Mouse (Mus musculus) lung, embryonic 14.5 days (tissue): ENCODE data around the gene Aff3. TPM values are rescaled to one million over a fixed set of nuclear protein-coding genes. Genes with fewer than 3 reads are reported as not detected.

Source experiments
- ATAC-seq: fragments of 200-750 bp; cut with Nextera tagmentation; 2 replicates; pipeline ENCODE4 v1.8.0; 2017; ENCODE audit warnings: mild to moderate bottlenecking, moderate TSS enrichment, moderate library complexity; ENCODE audit not compliant: insufficient read depth
- DNase-seq: peaks from one replicate; pipeline ENCODE4 v3.0.0-alpha.2; 2015
- H3K27ac ChIP-seq: fragments of 300-500 bp; sonication (generic); 2 replicates; pipeline ENCODE4 v1.5.1; 2014; ENCODE audit warnings: low read depth, mild to moderate bottlenecking, moderate library complexity
- H3K27me3 ChIP-seq: fragments of 300-500 bp; sonication (generic); 2 replicates; pipeline ENCODE4 v1.6.1; 2014; ENCODE audit warnings: low read length, control low read depth; ENCODE audit not compliant: insufficient read depth
- H3K36me3 ChIP-seq: fragments of 300-500 bp; sonication (generic); 2 replicates; pipeline ENCODE4 v1.6.1; 2014; ENCODE audit warnings: control low read depth; ENCODE audit not compliant: insufficient read depth
- H3K4me1 ChIP-seq: fragments of 300-500 bp; sonication (generic); 2 replicates; pipeline ENCODE4 v1.6.1; 2014; ENCODE audit warnings: antibody characterized with exemption, control low read depth; ENCODE audit not compliant: insufficient read depth
- H3K4me2 ChIP-seq: fragments of 300-500 bp; sonication (generic); 2 replicates; pipeline ENCODE4 v1.6.1; 2014; ENCODE audit warnings: mild to moderate bottlenecking
- H3K4me3 ChIP-seq: fragments of 300-500 bp; sonication (generic); 2 replicates; pipeline ENCODE4 v1.5.1; 2014; ENCODE audit warnings: low read depth, low read length
- H3K9ac ChIP-seq: fragments of 300-500 bp; sonication (generic); 2 replicates; pipeline ENCODE4 v1.6.1; 2014
- H3K9me3 ChIP-seq: fragments of 300-500 bp; sonication (generic); 2 replicates; pipeline ENCODE4 v1.6.1; 2016; ENCODE audit warnings: low read depth, low read length, control low read depth
- CTCF ChIP-seq: IDR thresholded peaks from 2 replicates; pipeline ENCODE4 v1.5.1; 2016; ENCODE audit warnings: antibody characterized with exemption, low read depth
- WGBS: fragments of 180-500 bp; shearing (Covaris S2); extraction: QIAGEN DNeasy Blood & Tissue Kit; methylation state at CpG from one replicate; pipeline ENCODE4 v1.1.7; 2014; 5-methylcytosine and 5-hydroxymethylcytosine counted together
- polyA plus RNA-seq: library from polyadenylated mRNA; unstranded; fragments of >200 nt; fragmentation: Nextera tagmentation; extraction: Ambion mirVana; gene quantifications from 2 replicates; pipeline ENCODE4 v1.2.1, GENCODE M21; 2014

Aff3 gene
- polyA plus RNA-seq, 1 experiment from 2014 or later = 15.2 TPM

DNA sequence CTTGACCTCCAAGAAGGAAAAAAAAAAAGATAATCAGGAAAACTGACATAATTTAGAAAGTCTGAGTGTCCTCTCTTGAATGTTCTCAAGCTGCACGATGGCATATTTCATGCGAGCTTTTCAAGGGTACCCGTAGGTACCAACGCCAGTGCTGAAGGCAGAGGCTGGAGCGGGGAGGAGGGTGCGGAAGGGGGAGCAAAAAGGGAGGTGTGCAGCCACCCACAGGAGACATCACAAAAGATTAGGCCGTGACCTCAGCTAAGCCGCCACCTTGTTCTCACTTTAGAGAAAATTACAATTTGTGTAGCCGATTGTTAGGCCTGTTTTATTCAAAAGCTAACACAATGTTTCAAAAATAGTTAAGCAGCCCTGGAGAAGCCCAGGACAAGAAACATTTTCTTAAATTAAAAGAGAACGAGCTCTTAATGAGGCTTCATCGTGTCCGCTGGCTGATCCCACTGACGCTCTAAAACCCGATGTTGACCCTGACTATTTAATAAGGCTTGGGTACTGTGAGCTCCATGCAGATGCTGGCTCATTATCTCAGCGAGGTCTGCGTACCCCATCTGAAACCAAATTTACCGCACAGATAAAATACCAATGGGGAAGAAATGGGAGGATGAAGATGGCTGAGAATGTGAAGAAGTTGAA is 274.4 kb downstream of the Aff3 start:
- WGBS = 85% methylated on average over 17 of the region's 17 CpGs
- Histone ChIP-seq H3K4me1 (peaks cover 12% of the 10 kb centered on the region), H3K27ac (no peak overlapping the region), H3K9me3 (no peaks in the 10 kb centered on the region), H3K27me3 (no peaks in the 10 kb centered on the region), H3K4me3 (no peak overlapping the region), H3K9ac (no peak overlapping the region), H3K4me2 (no peak overlapping the region), H3K36me3 (no peaks in the 10 kb centered on the region)
- DNase-seq (no peak), ATAC-seq (no peak)
- no peak for TF ChIP-seq CTCF

DNA sequence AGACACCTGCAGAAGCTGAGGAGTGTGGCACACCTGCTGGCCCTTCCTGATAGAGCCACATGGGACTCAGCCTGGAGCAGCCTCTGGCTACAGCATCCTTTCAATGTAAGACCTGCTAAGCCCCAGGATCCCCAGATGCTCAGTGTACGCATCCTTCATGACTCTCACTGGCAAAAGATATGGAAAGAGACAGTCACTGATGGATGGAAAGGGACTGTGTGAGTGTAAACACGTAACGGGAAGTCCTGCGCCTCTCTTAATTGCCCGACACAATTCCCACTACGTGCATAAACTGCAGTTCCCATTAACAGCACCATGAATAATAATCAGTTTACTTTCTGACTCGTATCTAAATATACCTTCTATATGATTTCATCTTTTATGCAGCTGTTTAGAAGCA is 275.2 kb downstream of the Aff3 start:
- H3K36me3 ChIP-seq = no peaks in the 10 kb centered on the region
- TF ChIP-seq CTCF = no peak
- peaks cover 4% of the 10 kb centered on the region; the same call in 1 of the 2 replicates for H3K4me1 ChIP-seq
- no peak for DNase-seq
- ATAC-seq = no peak
- WGBS = 67% methylated on average over 7 of the region's 7 CpGs
- no peak overlapping the region for H3K27ac ChIP-seq
- H3K9me3 ChIP-seq = no peaks in the 10 kb centered on the region
- H3K4me3 ChIP-seq = no peak overlapping the region
- H3K27me3 ChIP-seq = no peaks in the 10 kb centered on the region
- H3K9ac ChIP-seq = no peak overlapping the region
- no peak overlapping the region for H3K4me2 ChIP-seq

DNA sequence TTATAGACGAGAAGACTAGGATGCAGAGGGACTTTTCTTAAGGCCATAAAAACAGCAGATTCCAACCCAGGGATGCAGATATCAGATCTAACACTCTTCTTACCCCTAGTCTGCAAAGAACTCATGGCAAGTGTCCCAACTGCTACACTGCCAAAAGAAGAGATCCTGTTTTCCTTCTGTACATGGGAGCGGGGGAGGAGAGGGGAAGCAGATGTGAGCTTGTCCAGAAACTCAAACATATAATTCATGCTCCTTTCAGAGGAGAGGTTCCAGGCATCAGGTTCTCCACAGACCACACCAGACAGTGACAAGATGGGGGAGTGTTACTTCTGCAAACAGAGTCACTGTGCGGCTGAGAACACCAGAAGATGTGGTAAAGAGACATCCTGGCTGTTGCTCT is 276.3 kb downstream of the Aff3 start:
- Histone ChIP-seq H3K4me1 (no peaks in the 10 kb centered on the region), H3K9ac (no peak overlapping the region), H3K27me3 (no peaks in the 10 kb centered on the region), H3K4me2 (no peak overlapping the region), H3K36me3 (no peaks in the 10 kb centered on the region), H3K9me3 (no peaks in the 10 kb centered on the region), H3K4me3 (no peak overlapping the region), H3K27ac (no peak overlapping the region)
- DNase-seq = peak; percentile 54
- no peak for TF ChIP-seq CTCF
- 64% methylated on average over 3 of the region's 3 CpGs for WGBS
- no peak for ATAC-seq

DNA sequence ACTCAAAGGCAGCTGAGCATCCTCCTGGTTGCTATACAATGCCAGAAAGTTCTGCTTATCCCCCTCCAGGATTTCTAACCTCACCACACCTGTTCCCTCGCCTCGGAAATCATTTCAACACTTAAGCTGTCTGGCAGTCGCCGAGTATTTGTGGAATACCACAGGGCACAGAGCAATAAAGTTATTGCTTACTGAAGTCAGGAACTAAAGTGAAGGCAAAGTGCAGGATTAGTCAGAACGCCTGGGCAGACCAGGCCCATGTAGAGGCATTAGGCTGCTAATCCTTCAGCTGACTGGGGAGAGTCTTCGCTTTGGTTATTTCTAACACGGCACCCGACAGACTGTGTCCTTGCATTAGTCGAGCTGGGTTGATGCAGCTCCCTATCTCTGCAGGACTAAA is 277.3 kb downstream of the Aff3 start:
- H3K4me1 ChIP-seq = no peaks in the 10 kb centered on the region
- DNase-seq (no peak), ATAC-seq (no peak)
- WGBS = 61% methylated on average over 9 of the region's 9 CpGs
- H3K9me3 ChIP-seq = no peaks in the 10 kb centered on the region
- H3K4me3 ChIP-seq = no peak overlapping the region
- no peak for TF ChIP-seq CTCF
- H3K9ac ChIP-seq = no peak overlapping the region
- no peaks in the 10 kb centered on the region for H3K27me3 ChIP-seq
- no peak overlapping the region for H3K27ac ChIP-seq
- no peaks in the 10 kb centered on the region for H3K36me3 ChIP-seq
- no peak overlapping the region for H3K4me2 ChIP-seq

DNA sequence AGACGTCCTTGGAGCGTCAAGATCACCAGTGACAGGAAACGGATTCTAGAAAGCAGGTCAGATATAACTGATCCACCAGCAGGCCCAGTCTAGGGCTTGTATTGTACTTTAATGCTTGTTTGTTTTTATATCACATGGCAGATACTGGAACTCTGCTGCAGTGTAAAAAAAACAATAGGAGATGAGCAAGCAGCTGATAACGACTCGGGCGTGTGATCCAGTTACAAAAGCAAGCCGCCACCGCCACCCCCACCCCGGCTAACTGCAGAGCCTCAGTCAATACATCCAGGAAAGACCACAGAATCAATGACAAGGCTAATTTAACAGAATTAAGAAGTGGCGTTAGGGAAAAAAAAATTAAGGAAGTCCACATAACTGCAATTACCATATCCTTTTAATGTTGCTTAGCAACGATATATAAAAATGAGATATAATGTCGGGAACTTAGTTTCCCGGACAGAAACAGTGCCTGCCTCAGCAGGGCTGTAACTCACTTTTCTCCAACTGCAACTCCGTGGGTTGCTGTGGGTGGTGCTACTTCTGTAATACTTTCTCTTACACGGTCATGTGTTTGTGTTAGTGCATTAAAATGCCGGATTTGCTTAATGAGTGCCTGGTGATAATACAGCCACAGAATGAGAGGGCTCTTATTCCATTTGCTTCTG is 280.2 kb downstream of the Aff3 start:
- WGBS = 29% methylated on average over 16 of the region's 16 CpGs
- DNase-seq (no peak), ATAC-seq (no peak)
- Histone ChIP-seq H3K27me3 (no peaks in the 10 kb centered on the region), H3K4me3 (no peak overlapping the region), H3K4me1 (no peaks in the 10 kb centered on the region), H3K9me3 (no peaks in the 10 kb centered on the region), H3K4me2 (no peak overlapping the region), H3K27ac (no peak overlapping the region), H3K9ac (no peak overlapping the region), H3K36me3 (no peaks in the 10 kb centered on the region)
- TF ChIP-seq CTCF = no peak

DNA sequence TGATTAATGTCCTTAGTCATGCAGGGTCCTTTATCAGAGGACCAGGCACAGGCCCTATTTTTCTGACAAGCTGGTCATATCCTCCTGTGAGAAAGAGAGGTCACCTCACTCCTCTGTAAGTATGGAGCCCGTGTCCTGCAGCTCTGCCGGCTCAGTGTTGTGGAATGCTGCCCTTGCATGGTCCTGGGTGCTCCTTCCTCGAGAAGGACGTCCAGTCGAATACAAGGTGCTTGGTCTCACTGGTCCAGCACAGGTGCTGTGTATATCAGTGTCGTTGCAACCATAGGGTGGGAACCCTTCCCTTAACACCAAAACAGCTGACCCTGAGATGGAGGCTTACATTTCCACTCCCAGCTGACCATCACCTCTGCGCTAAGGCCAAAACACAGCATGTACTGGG is 280.7 kb downstream of the Aff3 start:
- H3K4me1 ChIP-seq = no peaks in the 10 kb centered on the region

DNA sequence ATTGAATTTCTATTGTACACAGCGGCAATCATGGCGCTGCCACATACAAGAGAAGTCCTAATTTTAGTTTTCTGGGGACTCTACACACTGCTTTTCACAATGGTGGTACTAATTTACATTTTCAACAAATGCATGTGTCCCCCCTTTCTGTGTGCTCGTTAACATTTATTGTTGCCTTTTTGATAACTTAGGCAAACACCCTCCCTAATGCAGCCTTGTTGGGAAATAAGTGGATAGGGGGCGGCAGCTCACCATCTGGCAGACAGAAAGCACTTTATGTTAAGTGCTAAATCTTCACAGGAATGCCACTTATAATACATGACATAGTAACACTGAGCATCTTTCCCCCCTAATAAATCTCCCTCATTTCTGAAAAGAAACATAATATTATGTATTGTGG is 282.1 kb downstream of the Aff3 start:
- Histone ChIP-seq H3K9me3 (no peaks in the 10 kb centered on the region), H3K36me3 (no peaks in the 10 kb centered on the region), H3K9ac (no peak overlapping the region), H3K4me2 (no peak overlapping the region), H3K27ac (no peak overlapping the region), H3K4me1 (no peaks in the 10 kb centered on the region), H3K27me3 (no peaks in the 10 kb centered on the region), H3K4me3 (no peak overlapping the region)
- ATAC-seq (no peak), DNase-seq (no peak)
- WGBS = 84% methylated on average over 4 of the region's 4 CpGs
- no peak for TF ChIP-seq CTCF

More for the DNA sequence above, 280.7 kb downstream of the Aff3 start:
- Histone ChIP-seq H3K36me3 (no peaks in the 10 kb centered on the region), H3K9ac (no peak overlapping the region), H3K9me3 (no peaks in the 10 kb centered on the region), H3K4me2 (no peak overlapping the region), H3K27ac (no peak overlapping the region), H3K27me3 (no peaks in the 10 kb centered on the region), H3K4me3 (no peak overlapping the region)
- ATAC-seq (no peak), DNase-seq (no peak)
- TF ChIP-seq CTCF = no peak
- 60% methylated on average over 7 of the region's 7 CpGs for WGBS
